Mouse (Mus musculus): ENCODE measurements at regions not wholly inside any gene's neighbourhood (a gene's known extent, or its start where the extent isn't known, plus 50 kb on each side); places are given as distances from the start of the nearest gene placed in this dataset.

DNA sequence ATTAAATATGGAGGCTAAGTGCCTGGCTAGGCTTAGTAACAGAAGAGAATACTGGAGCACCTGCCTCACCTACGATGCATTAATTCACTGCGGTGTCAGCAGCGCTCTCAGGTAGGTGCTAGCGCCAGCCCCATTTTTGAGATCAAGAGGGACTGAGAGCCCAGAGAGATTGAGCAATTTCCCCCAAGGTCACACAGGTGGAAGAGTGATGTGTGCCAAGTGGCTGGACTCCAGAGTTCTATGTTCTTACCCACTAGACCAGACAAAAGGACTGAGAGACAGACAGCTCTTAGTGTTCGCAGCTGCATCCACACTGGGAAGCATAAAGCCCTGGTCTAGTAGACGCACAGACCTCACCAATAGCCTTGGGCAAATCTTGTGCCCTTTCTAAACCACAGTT lies 261.1 kb downstream of the Bcor start:
- WGBS (ENCODE audit: insufficient replicate concordance): 74% methylated on average over 6 of the region's 6 CpGs
- TF ChIP-seq CTCF (IDR thresholded peaks at IDR 0.05; ENCODE audit: low read depth): no peak
- no peak for TF ChIP-seq EP300 (IDR thresholded peaks at IDR 0.05; ENCODE audit: low read depth)
- H3K4me2 ChIP-seq (ENCODE audit: low read depth): no peak overlapping the region
- DNase-seq (ENCODE audit: low read depth in 3 of 3, low spot score in 3 of 3) (no peak), ATAC-seq (ENCODE audit: insufficient read depth) (no peak)
- no peaks in the 10 kb centered on the region for H3K36me3 ChIP-seq (replicated peaks; ENCODE audit: control insufficient read depth, insufficient read depth, low read depth)
- H3K27ac ChIP-seq: no peak overlapping the region
- H3K4me3 ChIP-seq (ENCODE audit: insufficient read depth in 1 of 2, low read depth in 2 of 2, low read length in 2 of 2): no peak overlapping the region
- H3K9ac ChIP-seq (replicated peaks): no peak overlapping the region
- H3K4me1 ChIP-seq (replicated peaks; ENCODE audit: control insufficient read depth in 2 of 2, insufficient read depth in 2 of 2, low read length in 1 of 2): peaks cover 0 to 2% of the 10 kb centered on the region in 2 experiments; a peak in 2 of 4 replicates
- no peaks in the 10 kb centered on the region for H3K9me3 ChIP-seq (ENCODE audit: control insufficient read depth, low read length)
- H3K27me3 ChIP-seq (ENCODE audit: control insufficient read depth, insufficient read depth, low read length): no peaks in the 10 kb centered on the region

DNA sequence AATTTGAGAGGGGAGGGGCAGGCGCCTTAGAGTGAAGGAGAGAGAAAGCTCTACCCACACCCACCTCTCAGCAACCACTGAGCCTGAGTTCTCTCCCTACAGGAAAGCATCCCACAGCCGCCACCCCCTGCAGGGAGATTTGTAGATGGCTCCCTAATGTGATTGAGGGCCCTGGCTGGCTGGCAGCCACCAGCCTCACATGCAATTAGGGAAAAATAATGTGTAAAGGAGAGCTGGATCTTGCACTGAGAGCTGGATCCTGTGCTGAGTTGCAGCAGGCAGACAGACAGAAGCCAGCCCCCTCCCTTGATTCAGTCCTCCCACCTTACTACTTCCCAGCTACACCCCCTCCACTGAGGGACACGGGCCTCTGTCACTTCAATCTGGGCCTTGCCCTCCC lies 260.2 kb downstream of the Bcor start:
- Histone ChIP-seq H3K4me3 (ENCODE audit: insufficient read depth in 1 of 2, low read depth in 2 of 2, low read length in 2 of 2) (no peak overlapping the region), H3K36me3 (replicated peaks; ENCODE audit: control insufficient read depth, insufficient read depth, low read depth) (no peaks in the 10 kb centered on the region), H3K4me1 (replicated peaks; ENCODE audit: control insufficient read depth in 2 of 2, insufficient read depth in 2 of 2, low read length in 1 of 2) (no peaks in the 10 kb centered on the region), H3K4me2 (ENCODE audit: low read depth) (no peak overlapping the region), H3K9me3 (ENCODE audit: control insufficient read depth, low read length) (no peaks in the 10 kb centered on the region), H3K27me3 (ENCODE audit: control insufficient read depth, insufficient read depth, low read length) (no peaks in the 10 kb centered on the region), H3K27ac (no peak overlapping the region), H3K9ac (replicated peaks) (no peak overlapping the region)
- no peak for TF ChIP-seq EP300 (IDR thresholded peaks at IDR 0.05; ENCODE audit: low read depth)
- TF ChIP-seq CTCF (IDR thresholded peaks at IDR 0.05; ENCODE audit: low read depth): no peak
- 43% methylated on average over 3 of the region's 3 CpGs for WGBS (ENCODE audit: insufficient replicate concordance)
- no peak for ATAC-seq (ENCODE audit: insufficient read depth)
- no peak for DNase-seq (ENCODE audit: low read depth in 3 of 3, low spot score in 3 of 3)

DNA sequence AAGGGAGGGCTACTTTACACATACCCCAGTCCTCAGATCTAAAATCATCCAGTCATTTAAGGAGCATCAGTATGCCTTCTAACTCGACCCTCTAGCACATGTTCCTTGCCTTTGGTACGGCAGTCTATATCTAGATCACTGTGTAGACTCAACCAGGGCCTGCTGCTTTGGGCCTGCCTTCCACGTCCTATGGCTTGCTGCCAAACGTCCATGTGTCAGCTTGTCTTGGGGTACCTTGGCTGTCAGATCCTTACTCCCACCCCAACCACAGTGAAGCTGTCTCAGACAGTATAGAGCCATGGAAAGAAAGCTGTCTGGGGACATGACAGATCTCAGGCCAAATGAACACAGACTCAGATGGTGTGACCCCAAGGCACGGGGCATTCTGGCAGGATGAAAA lies 258.4 kb downstream of the Bcor start:
- no peak overlapping the region for H3K9ac ChIP-seq (replicated peaks)

DNA sequence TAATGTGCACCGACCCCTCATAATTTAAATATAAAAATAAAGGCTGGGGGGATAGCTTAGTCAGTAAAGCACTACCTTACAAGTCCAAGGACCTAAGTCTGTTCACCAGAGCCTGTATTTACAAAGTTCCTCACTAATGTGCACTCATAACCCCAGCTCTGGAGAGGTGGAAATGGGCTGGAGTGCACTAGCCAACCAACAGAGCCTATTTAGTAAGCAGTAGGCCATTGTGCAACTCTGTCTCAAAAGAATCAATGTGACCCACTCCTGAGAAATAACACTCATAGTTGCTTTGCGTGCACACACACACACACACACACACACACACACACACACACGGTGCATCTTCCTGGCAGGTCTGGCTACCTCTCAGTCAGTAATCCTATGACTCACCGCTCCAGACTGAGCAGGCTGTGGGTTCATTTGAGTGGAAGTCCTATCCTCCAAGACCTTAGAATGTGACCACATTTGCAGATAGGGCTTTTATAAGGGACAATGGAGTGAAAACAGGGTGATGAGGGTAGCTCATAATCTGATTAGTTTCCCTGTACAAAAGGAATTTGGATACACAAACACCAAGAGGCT lies 256.9 kb downstream of the Bcor start:
- DNase-seq (ENCODE audit: low read depth in 3 of 3, low spot score in 3 of 3) (no peak), ATAC-seq (ENCODE audit: insufficient read depth) (no peak)

More for the DNA sequence above, 258.4 kb downstream of the Bcor start:
- H3K4me1 ChIP-seq (replicated peaks; ENCODE audit: control insufficient read depth in 2 of 2, insufficient read depth in 2 of 2, low read length in 1 of 2): no peaks in the 10 kb centered on the region
- no peak overlapping the region for H3K4me2 ChIP-seq (ENCODE audit: low read depth)
- ATAC-seq (ENCODE audit: insufficient read depth) (no peak), DNase-seq (ENCODE audit: low read depth in 3 of 3, low spot score in 3 of 3) (no peak)
- H3K36me3 ChIP-seq (replicated peaks; ENCODE audit: control insufficient read depth, insufficient read depth, low read depth): no peaks in the 10 kb centered on the region
- no peaks in the 10 kb centered on the region for H3K9me3 ChIP-seq (ENCODE audit: control insufficient read depth, low read length)
- WGBS (ENCODE audit: insufficient replicate concordance): 49% methylated on average over 5 of the region's 5 CpGs
- H3K27me3 ChIP-seq (ENCODE audit: control insufficient read depth, insufficient read depth, low read length): no peaks in the 10 kb centered on the region
- no peak overlapping the region for H3K27ac ChIP-seq
- TF ChIP-seq CTCF (IDR thresholded peaks at IDR 0.05; ENCODE audit: low read depth) (no peak), EP300 (IDR thresholded peaks at IDR 0.05; ENCODE audit: low read depth) (no peak)
- no peak overlapping the region for H3K4me3 ChIP-seq (ENCODE audit: insufficient read depth in 1 of 2, low read depth in 2 of 2, low read length in 2 of 2)

DNA sequence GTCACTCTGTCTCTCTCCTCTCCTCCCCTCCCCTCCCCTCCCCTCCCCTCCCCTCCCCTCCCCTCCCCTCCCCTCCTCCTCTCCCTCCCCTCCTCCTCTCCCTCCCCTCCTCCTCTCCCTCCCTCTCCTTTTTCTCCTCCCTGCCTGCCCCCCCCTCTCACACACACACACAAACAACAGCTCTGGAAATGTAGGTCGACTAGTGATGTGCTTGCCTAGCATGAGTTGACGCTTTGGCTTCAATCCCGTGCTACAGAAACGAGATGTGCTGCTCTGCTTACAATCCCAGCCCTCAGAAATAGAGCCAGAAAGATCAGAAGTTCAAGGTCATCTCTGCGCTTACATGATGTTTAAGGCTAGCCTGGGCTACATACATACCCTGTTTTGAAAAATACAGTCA lies 254.9 kb downstream of the Bcor start:
- H3K9ac ChIP-seq (replicated peaks): no peak overlapping the region
- no peak overlapping the region for H3K27ac ChIP-seq
- no peaks in the 10 kb centered on the region for H3K36me3 ChIP-seq (replicated peaks; ENCODE audit: control insufficient read depth, insufficient read depth, low read depth)
- H3K27me3 ChIP-seq (ENCODE audit: control insufficient read depth, insufficient read depth, low read length): no peaks in the 10 kb centered on the region
- H3K9me3 ChIP-seq (ENCODE audit: control insufficient read depth, low read length): no peaks in the 10 kb centered on the region
- ATAC-seq (ENCODE audit: insufficient read depth): no peak
- no peak for DNase-seq (ENCODE audit: low read depth in 3 of 3, low spot score in 3 of 3)
- 54% methylated on average over 5 of the region's 5 CpGs for WGBS (ENCODE audit: insufficient replicate concordance)
- no peak overlapping the region for H3K4me3 ChIP-seq (ENCODE audit: insufficient read depth in 1 of 2, low read depth in 2 of 2, low read length in 2 of 2)
- H3K4me2 ChIP-seq (ENCODE audit: low read depth): no peak overlapping the region
- no peak for TF ChIP-seq CTCF (IDR thresholded peaks at IDR 0.05; ENCODE audit: low read depth)
- TF ChIP-seq EP300 (IDR thresholded peaks at IDR 0.05; ENCODE audit: low read depth): no peak
- H3K4me1 ChIP-seq (replicated peaks; ENCODE audit: control insufficient read depth in 2 of 2, insufficient read depth in 2 of 2, low read length in 1 of 2): no peaks in the 10 kb centered on the region

More for the DNA sequence above, 256.9 kb downstream of the Bcor start:
- Histone ChIP-seq H3K4me2 (ENCODE audit: low read depth) (no peak overlapping the region), H3K36me3 (replicated peaks; ENCODE audit: control insufficient read depth, insufficient read depth, low read depth) (no peaks in the 10 kb centered on the region), H3K27ac (no peak overlapping the region), H3K4me3 (ENCODE audit: insufficient read depth in 1 of 2, low read depth in 2 of 2, low read length in 2 of 2) (no peak overlapping the region), H3K9ac (replicated peaks) (no peak overlapping the region), H3K9me3 (ENCODE audit: control insufficient read depth, low read length) (no peaks in the 10 kb centered on the region), H3K27me3 (ENCODE audit: control insufficient read depth, insufficient read depth, low read length) (no peaks in the 10 kb centered on the region), H3K4me1 (replicated peaks; ENCODE audit: control insufficient read depth in 2 of 2, insufficient read depth in 2 of 2, low read length in 1 of 2) (no peaks in the 10 kb centered on the region)
- WGBS (ENCODE audit: insufficient replicate concordance): 72% methylated on average over 4 of the region's 4 CpGs
- TF ChIP-seq CTCF (IDR thresholded peaks at IDR 0.05; ENCODE audit: low read depth): no peak
- no peak for TF ChIP-seq EP300 (IDR thresholded peaks at IDR 0.05; ENCODE audit: low read depth)

All from liver, embryonic 14.5 days (tissue).